Mouse (Mus musculus): Measurements from ENCODE around the gene Tns4.
A peak's percentile ranks its signal among the peaks of the same experiment; 100 is the strongest.

Tns4 gene

DNA sequence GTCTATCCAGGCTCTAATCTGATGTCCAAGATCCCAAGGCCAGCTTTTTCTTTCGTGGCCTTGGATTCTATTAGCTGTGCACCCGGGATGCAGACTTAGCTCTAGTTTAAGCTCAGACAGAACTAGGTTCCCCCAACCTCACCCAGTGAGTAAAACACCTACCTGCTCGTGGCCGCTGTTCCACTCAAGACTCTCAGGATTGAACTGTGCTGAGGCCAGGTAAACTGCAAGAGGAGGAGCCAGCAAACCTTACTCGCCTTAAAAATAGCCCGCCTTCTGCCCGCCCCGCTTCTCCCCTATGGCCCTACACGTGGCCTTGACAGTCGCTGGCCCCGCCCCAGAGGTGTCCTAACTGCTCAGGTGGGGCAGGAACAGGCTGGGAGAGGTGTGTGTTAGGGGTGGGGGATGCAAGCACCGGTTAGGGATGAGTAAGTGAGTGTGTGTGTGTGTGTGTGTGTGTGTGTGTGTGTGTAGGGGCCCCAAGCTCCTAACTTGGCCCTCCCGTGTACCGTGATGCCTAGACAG lies at the start of gene Tns4:
Tns4 (minus strand) TSS at position 230 of the 525 bp plus-strand sequence.
- no peak for DNase-seq (ENCODE audit: low spot score)

DNA sequence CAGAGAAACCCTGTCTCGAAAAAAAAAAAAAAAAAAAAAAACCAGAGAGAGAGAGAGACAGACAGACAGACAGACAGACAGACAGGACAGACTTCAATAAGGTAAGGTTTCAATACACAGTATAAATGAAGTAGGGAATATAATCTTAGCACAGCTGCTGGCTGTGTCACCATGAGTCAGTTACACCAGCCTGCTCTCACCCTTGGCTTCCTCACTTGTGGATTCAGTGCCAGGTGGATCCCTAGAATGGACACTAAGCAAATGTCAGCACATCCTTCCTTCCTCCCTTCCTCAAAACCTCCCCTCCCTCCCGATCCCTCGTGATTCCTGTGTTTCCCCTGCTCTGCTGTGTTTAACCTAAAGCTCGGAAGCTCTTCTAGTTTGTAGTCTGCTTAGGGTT lies 48.3 kb upstream of the Tns4 start:
- no peak for DNase-seq (ENCODE audit: low spot score)

DNA sequence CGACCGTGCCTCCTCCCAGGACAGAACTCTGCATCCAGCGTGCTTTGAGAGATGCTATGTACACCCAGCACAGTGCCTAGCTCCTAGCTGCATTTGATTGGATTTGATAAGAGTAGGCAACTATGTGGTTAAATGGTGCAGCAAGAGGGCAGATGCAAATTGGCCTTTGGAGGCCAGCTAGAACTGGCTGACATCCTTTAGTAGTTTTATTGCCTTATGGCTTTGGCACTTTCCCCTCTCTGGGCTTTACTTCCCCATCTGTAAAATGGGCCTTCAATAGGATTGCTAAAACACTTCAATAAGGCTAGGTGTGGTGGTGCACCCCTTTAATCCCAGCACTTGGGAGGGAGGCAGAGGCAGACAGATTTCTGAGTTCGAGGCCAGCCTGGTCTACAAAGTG lies 47.9 kb upstream of the Tns4 start:
- DNase-seq (ENCODE audit: low spot score) = no peak

DNA sequence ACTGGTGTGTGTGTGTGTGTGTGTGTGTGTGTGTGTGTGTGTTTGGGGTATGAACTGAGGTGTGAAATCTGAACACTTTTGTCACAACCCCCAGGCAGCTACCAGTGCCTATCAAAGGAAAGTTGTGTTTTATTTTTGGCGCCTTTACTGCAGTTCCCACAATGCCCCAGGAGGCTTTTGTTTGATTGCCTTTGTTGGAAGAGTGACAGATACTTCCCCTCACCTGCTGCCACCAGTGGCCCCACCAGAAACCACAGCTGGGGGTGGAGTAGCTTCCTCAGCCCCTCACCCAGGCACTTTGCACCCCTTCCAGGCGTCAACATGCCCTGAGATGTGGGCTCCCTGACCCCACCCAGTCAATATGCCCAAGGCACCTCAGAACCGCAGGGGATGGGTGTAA lies 47.3 kb upstream of the Tns4 start:
- DNase-seq (ENCODE audit: low spot score) = no peak

DNA sequence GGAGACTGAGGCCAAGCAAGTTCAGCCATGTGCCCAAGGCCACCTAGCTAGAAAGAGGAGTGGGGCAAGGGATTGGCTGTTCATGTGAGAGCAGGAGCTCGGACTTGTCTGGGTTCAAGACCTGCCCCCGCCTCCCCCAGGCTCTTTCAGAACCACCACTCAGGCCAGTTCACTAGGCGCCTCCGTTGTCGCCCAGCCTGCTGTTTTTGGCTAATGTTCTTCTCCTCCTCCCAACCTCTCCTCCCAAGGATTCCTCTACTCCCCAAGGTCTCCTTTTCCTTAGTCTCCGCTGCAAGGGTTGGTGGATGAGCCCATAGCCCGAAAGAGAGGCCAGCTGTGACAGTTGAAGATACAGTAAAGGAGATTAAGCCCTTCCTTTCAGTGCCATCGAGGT lies 45.9 kb upstream of the Tns4 start:
- no peak for DNase-seq (ENCODE audit: low spot score)

DNA sequence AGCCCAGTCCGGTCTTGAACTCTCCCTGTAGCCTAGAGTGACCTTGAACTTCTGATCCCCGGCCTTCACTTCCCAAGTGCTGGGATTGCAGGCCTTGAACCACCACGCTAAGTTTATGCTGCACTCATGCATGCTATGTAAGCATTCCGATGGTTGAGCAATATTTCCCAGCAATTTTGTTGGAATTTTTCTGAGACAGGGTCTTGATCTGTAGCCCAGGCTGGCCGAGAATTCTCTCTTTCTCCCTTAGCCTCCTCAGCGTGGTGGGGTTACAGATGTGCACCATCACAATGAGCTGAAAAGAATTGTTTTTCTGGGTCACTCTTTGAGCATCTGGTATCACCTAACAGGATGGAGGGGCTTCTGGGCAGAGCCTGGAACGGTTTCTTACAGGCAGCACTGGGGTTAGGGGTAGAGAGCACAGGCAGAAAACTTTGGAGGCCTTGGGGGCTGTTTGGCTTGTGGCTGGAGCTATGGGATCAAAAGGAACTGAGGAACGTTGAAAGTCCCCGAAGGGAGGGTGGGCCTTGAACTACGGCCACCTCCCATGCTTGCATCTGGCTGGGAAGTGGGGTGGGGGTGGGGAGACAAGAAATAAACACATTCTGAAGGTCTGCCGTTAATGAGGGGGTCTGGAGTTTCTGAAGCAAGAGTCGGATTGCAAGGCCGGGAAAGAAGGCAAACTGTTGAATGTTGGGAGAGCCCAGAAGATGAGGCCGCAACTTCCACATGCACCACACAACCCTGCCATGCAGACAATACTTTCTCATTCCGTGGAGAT lies 45.4 kb upstream of the Tns4 start:
- no peak for DNase-seq (ENCODE audit: low spot score)

DNA sequence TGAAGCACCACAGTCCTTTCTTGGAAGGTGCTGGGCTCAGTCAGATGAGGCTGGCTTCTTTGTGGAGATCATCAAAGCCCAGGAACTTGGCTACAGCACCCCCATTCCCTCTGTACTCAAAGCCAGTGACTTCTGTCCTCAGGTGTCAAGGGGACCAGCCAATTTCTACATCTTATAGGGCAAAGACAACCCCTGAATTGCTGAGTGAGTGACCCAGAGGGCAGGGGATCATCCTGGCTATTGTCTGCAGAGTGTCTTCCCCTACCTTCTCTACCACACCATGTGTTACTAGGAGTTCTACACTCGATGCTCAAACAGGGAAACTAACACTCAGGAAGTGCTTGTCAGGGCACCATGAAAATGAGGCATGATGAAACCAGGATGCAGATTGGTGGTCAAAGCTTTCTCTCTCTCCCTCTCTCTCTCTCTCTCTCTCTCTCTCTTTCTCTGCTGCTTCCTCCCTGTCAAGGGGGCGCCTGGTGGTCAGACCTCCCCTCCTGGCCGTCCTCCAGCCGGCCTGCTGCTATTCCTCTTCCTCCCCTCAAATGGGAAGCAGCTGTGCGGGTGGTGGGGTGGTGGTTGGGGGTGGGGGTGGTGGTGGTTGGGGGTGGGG lies 44.3 kb upstream of the Tns4 start:
- DNase-seq (ENCODE audit: low spot score) = no peak

DNA sequence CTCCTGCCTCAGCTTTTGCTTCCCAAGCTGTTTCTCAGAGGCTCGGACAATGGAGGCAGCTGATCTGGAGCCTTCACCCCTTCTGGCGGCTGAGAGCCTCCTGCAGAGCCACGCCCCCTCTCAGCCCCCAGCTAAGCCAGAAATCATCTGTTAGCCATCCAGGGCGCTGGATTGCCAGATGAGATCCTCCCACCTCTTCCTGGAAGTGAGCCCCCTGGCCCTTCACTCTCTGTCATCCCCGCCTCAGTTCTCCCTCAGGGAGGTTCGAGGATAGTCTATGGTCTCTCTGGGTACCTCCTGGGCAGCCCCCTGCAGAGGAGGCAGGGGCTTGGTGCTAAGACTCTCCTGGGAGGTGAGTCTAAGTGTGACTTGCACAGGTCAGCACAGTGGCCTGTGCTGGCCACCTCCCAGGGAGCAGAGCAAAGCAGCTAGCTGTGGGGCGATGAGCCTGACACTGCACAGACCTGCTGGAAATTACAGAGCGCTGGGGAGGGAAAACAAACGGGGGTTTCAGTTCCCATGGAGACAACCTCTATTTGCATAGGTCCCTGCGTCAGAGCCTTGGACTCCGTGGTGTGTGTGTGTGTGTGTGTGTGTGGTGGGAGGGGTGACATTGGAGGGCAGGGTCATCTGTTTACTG lies 43.1 kb upstream of the Tns4 start:
- peak; percentile 80 for DNase-seq (ENCODE audit: low spot score)

DNA sequence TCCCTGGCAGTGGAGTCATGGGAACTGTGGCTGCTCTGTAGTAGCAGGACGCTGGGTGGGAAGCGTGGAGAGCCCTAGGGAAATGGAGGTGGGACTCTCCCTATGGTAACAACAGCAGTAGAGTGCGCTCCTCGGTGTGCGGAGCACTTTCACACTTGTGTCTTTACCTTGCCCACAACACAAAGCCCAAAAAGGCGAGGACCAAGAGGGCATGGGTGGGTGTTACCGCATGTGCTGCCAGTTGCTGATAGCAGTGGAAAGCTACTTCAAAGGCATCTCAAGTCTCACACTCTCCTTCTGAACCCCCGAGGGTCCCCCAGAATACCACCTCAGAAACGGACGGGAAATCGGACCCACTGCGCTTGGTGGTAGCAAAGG lies 42.3 kb upstream of the Tns4 start:
- no peak for DNase-seq (ENCODE audit: low spot score)

DNA sequence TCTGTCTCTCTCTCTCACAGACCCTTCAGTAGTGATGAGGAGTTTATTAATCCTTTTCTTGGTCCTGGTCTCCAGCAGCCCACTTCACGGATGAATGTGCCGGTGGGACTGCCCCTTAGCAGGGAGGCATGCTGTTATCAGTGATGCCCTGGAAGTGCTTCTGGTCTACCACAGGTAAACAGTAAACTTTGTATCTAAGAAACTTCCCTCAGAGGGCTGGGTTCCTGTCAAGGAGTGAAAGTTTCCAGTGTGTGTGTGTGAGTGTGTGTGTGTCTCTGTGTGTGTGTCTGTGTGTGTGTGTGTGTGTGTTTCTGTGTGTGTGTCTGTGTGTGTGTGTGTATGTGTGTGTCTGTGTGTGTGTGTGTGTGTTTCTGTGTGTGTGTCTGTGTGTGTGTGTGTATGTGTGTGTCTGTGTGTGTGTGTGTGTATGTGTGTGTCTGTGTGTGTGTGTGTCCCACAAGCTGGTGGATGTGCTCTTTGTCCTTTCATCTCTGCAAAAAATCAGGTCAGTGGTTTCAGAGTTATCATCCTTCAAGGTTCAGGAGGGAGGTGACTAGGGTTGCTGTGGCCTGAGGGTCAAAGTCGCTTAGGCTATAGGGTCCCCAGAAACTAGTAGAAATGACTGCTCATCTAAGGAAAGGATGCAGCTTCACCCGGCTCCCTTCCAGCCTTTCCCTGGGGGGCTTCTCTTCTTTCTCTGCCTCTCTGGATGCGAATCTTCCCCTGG lies 41.8 kb upstream of the Tns4 start:
- DNase-seq (ENCODE audit: low spot score) = no peak

DNA sequence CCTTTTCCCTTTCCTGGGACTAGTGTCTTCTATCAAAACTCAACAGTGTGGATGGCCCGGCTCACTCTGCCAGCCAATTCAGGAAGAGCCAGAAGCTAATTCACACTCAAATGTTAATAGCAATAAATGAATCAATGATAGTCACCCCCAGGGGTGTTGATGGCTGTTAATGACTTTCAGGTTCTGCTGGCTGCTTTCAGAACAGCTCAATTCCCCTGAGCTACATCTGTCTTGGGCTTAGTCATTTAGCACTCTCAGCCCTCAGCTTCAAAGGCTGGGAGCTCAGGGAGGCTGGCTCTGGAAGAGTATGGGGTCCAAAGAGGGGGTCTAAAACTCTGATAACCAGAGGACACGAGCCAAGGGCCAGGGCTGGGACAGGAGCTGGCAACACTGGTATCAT lies 40.2 kb upstream of the Tns4 start:
- DNase-seq (ENCODE audit: low spot score) = no peak

DNA sequence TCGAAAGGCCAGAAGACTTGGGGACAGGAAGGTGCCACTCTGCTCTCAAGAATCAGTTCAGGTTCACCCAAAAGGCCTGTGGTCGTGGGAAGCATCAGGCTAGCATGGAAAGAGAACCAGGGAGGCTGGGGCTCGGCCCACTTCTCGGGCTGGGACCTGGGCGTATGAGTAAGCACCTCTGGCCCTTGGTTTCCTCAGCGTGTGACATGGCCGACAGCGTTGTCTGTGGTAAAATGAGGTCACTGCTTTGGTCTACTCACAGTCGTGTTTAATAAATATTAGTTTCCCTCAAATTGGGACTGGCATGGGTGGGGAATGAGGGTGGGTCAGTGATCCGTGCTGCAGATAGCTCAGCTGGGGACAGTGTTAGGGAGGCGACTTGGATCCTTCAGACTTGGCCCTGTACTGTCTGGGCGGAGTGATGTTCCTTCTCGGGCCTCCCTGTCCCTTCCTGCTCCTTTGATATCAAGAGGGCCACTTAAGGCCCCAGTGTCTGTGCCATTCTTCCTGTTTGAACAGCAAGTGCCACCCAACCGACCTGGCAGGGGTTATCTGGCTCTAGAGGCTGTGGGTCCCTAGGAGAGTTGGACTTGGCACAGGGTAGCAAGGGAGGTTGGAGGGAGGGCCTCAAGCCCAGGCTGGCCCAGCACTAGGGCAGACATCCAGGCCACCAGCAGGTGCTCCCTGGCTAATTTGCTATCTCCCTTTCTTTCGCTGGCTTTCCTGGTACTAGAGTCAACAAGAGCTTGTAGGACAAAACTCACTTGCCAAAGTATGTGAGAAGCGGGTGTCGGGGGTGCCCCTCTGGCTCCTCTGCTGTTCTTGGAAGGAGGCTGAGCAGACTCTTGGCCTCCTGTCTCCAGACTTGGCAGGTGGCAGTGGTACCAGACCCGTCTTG lies 38.9 kb upstream of the Tns4 start:
- DNase-seq (ENCODE audit: low spot score) = no peak

DNA sequence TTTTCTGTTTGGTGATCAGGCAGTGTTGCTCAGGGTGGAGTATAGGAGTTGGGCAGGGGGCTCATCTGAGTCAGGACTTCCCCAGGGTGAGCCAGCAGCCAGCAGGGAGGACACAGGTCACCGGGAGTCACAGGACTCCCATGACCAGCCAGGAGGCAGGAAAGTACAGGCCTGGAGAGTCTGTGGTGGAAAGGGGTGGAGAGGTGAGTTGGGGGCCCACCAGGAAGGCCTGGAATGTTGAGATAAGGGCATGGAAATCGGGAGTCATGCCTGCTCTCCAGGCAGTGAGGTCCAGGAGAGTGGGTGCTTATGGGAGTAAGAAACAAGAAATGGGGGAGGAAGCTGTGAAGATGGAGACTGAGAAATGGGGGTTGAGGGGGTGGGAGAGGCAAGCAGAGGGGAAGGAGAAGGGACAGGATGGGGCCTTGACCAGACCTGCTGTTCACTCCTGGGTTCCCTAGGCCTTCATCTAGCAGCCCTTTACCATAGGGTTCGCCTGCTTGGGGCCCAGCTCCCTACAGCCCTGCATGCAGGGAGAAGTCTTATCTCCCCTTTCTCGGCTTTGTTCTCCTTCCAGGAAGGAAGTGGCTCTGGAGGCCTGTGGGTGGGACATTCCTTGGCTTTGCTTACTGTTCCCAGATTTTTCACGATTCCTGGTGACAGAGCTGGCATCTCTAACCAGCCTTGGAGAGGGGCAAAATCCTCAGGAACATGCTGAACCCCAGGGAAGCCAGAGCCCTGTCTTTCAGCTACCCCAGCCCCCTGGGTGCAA lies 37.6 kb upstream of the Tns4 start:
- no peak for DNase-seq (ENCODE audit: low spot score)

DNA sequence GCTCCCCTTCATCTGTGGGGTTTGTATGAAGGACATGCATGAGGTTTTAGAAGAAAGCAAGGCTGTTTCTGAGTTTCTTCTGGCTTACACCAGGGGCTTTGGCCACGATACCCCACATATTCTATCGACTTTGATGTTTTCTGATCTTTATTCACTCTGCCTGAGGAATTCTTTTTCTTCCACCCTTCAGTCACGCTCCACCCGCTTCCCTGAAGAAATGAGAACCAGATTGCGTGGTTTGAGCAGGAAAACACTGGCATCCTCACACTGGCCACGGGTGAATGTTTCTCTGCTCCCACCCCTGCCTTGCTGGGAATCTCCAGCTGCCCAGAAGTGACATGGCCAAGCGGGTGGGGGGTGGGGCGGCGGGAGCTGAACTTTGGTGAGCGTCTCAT lies 35.5 kb upstream of the Tns4 start:
- DNase-seq (ENCODE audit: low spot score) = no peak

DNA sequence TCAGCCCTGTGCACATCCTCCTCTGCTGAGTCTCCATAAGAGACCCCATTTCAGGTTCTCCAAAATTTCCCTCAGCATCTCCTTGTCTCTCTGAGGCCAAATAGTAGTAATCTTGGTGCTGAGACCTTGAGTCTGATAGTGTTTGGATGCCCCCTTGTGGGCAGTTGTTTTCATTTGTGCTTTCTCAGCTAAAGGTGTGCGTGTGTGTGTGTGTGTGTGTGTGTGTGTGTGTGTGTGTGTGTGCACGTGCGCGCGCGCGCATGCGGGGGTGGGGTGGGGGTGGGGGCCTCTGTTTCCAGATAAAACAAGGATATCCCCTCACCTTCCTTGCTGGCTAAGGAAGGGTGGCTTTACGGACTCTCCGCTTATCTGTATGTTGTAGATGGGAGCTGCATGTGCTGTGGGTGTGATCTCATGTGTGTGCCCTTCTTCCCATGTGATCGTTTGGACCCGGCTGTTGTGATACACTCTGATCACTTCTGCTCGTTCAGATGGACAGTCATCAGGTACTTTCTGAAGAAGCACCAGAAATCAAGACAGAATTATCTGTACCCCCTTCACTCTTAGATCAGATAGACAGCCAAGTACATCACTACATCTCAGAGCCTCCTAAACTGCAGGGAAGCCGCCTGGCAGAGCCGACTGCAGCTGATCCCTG lies 35.0 kb upstream of the Tns4 start:
- DNase-seq (ENCODE audit: low spot score) = no peak

DNA sequence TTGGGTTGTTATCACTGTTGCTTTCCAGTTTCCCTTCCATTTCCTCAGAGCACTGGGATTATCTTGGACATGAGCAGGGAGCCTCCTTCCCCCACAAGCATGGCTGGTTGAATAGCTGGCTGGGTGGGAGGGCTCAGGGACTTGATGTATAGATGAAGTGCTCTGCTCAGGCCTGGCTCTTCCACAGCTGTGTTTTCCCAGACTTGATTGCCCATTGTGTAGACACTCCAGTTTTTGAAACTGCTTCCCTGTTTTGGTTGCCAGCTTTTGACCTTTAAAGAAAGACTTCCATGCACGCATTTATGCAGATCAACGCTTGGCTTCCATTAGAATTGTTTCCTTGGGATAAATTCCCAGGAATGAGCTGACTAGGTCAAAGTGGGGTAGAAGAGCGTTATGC lies 33.6 kb upstream of the Tns4 start:
- DNase-seq (ENCODE audit: low spot score) = no peak

DNA sequence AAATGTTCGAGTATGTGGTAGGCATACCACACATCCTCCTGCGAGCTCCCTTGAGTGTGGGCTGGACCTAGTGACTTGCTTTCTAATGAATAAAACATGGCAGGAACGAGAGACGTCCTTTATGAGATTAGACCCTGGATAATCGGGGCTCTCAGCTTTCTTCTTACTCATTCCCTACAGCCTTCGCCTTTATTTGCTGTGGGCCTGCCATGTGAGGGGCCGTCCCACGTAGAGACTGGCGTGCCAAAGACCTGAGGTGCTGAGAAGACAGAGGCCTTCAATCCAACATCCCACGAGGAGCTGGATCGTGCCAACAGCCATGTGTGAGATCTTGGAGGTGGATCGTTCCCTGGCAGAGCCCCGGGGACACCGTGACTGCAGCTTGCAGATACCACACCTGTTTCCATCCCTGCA lies 32.1 kb upstream of the Tns4 start:
- no peak for DNase-seq (ENCODE audit: low spot score)

DNA sequence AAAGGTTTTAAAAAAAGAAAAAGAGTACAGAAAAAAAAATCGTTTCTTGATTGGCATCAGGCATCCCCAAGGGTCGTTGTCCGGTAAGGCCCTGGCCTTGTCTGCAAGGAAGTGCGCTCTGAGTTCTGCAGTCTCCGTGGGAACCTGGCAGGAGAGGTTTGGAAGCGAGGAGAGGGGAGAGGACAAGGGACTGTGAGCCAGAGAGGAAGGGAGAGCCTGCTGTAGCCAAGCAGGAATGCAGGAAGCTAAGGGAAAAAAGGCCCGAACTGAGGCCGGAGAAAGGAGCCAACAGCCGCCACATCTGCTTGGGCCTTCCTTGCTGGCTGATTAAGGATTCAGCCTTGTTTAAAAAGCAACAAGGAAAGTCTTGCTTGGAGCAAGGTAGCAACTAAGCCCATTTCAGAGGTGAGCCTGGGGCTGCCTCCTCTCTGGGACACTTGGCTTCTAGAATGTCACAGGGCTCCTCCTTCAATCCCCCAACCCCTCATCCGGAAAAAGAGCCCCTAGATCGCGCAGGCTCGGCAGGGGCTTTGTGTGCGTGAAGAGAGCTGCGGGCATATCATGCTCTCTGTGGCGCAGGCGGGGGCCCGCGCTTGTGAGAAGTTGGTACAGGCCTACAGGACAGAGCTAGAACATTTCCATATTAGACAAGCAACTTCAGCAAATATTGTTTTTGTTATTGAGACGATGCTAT lies 31.6 kb upstream of the Tns4 start:
- DNase-seq (ENCODE audit: low spot score) = no peak

DNA sequence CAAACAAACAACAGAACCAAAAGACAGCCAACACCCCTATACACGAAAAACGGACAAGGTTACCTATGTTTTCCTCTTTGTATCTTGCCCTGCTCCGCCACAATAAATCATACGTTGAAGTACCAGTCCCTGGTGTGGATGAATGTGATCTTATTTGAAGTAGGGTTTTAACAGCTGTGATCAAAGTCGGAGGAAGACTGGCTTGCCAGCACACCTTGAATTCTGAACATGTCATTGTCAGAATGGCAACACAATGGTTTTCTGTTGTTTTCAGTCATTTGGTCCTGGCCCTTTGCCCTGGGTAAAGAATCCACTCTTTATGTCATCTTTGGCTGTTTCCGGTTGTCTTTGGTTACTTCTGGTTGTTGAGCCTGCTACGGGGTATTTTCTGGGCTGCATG lies 29.9 kb upstream of the Tns4 start:
- DNase-seq (ENCODE audit: low spot score) = no peak

DNA sequence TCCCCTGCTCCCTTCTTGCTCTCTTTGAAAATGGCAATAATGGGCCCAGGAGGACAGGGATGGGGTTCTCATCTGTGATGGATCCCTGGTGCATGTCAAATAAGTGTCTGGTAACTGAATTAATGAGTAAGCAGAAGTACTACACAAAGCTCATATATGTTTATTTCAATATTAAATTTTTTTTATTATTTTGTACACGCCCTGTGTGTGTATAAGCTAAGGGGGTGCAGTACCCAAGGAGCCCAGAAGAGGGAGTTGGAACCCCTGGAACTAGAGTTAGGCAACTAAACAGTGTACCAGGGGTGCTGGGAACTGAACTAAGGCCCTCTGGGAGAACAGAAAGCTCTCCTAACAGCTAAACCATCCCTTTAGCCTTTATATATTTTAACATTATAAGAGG lies 29.3 kb upstream of the Tns4 start:
- no peak for DNase-seq (ENCODE audit: low spot score)

Data from yolk sac, embryonic 10.5 days (tissue).